Mouse (Mus musculus): ENCODE data around the gene Psat1.

Psat1 gene

DNA sequence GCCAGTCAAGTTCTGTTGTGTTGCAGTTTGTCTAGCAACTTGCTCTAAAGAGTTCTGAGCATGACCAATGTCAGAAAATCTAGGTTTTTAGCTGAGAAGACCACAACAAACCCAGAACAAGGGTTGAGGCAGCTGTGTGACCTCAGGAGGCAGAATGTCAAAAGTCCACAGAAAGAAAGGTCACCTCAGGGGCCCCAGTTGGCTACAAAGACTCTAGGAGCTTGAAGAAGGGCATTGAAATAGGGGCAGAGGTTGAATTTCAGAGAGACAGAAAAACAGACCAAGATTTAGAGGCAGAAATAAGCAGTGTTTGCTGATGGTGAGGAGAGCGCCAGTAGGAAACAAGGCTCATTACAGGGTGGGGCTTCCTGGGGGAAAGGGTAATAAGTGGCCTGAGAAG is 81.0 kb downstream of the Psat1 start:
- no peak for DNase-seq (ENCODE audit: low spot score in 2 of 2)

DNA sequence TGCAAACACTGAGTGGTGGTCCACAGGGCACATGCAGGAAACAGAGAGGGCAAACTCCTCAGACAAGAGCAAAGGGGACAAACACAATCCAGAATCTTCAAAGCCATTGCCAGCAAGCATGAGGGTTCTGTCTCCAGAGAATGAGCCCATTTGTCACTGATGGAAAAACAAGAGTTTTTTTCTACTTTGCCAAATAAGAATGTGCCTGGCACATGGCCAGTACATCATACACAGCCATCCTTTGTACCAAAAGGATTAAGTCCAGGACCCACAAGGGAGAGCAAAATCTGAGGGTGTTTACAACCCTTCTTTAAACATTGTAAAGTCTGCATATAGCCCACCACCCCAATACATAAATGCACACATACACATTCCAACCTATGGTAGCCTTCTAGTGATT is 81.7 kb downstream of the Psat1 start:
- DNase-seq (ENCODE audit: low spot score in 2 of 2), result no peak

DNA sequence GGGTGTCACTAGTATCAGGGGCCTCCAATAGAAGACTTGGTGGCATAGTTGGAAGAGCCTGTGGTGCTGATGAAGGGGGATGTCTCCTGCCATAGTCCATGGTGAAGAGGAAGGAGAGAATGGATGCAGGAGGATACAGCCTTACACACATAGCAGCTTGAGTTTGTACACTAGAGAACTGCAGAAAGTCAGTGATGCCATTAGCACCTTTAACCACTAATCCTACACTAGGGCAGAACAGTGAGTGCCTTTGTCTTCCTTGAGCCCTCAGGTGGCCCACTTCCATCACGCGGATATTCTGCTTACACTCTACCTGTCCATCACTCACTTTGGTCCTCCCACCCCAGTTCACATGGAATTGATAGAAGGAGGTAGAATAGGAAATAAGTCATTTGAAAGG is 83.0 kb downstream of the Psat1 start:
- DNase-seq (ENCODE audit: low spot score in 2 of 2), result no peak

DNA sequence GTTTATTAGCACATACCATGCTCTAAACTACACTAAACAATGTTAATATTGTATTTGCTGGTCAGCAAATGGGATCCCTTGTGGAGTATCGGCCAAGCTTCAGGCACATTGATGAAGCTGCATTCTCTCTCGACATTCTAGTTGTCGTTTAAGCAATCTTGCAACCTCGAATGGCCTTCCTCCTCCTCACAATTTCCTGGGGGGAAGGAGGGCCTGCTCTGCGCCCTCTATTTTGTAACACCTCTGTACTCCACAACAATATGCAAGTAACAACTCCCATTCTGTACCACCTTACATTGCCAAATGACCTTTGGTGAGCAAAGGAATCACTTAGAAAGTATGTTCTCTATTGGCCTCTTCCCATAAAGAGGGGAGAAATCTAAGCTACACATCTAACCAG is 91.8 kb downstream of the Psat1 start:
- no peak for DNase-seq (ENCODE audit: low spot score in 2 of 2)
